Mouse (Mus musculus) hindbrain, postnatal 0 days (tissue): ENCODE measurements at regions not wholly inside any gene's neighbourhood (a gene's known extent, or its start where the extent isn't known, plus 50 kb on each side); places are given as distances from the start of the nearest gene placed in this dataset.

Experiments
- ATAC-seq: fragments of 200-750 bp; cut with Nextera tagmentation; 2 replicates; pipeline ENCODE4 v1.8.0; 2017; ENCODE audit warnings: mild to moderate bottlenecking, moderate TSS enrichment, moderate library complexity
- DNase-seq: peaks from one replicate; pipeline ENCODE4 v3.0.0-alpha.2; 2015; ENCODE audit warnings: low spot score
- H3K27ac ChIP-seq: fragments of 300-500 bp; sonication (generic); 2 replicates; pipeline ENCODE4 v1.5.1; 2014; ENCODE audit warnings: mild to moderate bottlenecking
- H3K27me3 ChIP-seq: fragments of 300-500 bp; sonication (generic); 2 replicates; pipeline ENCODE4 v1.6.1; 2014; ENCODE audit warnings: low read length, mixed read lengths; ENCODE audit not compliant: insufficient read depth
- H3K36me3 ChIP-seq: fragments of 300-500 bp; sonication (generic); 2 replicates; pipeline ENCODE4 v1.6.1; 2014; ENCODE audit warnings: low read length, mixed read lengths; ENCODE audit not compliant: insufficient read depth
- H3K4me1 ChIP-seq: fragments of 300-500 bp; sonication (generic); 2 replicates; pipeline ENCODE4 v1.6.1; 2014; ENCODE audit warnings: antibody characterized with exemption, low read length, mixed read lengths; ENCODE audit not compliant: insufficient read depth
- H3K4me2 ChIP-seq: fragments of 300-500 bp; sonication (generic); 2 replicates; pipeline ENCODE4 v1.6.1; 2014; ENCODE audit warnings: low read depth, mild to moderate bottlenecking, low read length, moderate library complexity, mixed read lengths
- H3K4me3 ChIP-seq: fragments of 300-500 bp; sonication (generic); 2 replicates; pipeline ENCODE4 v1.5.1; 2014; ENCODE audit warnings: low read length
- H3K9ac ChIP-seq: fragments of 300-500 bp; sonication (generic); replicated peaks from 2 replicates; pipeline ENCODE4 v1.6.1; 2014; ENCODE audit warnings: mild to moderate bottlenecking, low read length, moderate library complexity, mixed read lengths
- H3K9me3 ChIP-seq: fragments of 300-500 bp; sonication (generic); 2 replicates; pipeline ENCODE4 v1.6.1; 2016; ENCODE audit warnings: low read length, mixed read lengths
- CTCF ChIP-seq: IDR thresholded peaks from 2 replicates; pipeline ENCODE4 v1.5.1; 2016; ENCODE audit warnings: antibody characterized with exemption, control low read depth, low read depth
- WGBS: fragments of 180-500 bp; shearing (Covaris S2); extraction: QIAGEN DNeasy Blood & Tissue Kit; methylation state at CpG from one replicate; pipeline ENCODE4 v1.1.7; 2014; 5-methylcytosine and 5-hydroxymethylcytosine counted together

DNA sequence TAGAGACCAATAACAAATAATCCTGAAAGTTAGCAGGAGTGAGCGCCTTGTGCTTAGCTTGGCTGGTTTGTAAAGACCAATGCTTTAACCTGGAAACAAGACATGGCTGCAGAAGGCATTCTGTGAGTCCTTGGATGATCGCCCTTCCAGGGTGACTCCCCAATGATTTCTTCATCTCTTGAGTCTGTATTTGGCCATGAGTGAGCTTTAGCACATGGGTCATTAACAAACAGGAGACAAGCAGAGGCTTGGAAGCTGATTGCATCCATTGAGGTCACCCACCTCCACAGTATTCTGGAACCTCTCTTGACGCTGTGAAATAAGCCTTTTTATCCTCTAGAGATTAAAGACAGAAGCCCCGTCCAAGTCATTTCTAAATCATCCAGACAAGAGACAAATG lies 57.1 kb upstream of the Mast4 start:
- Histone ChIP-seq H3K27ac (no peak overlapping the region), H3K4me3 (no peak overlapping the region), H3K27me3 (no peaks in the 10 kb centered on the region), H3K4me1 (no peaks in the 10 kb centered on the region), H3K9ac (no peak overlapping the region), H3K9me3 (no peaks in the 10 kb centered on the region), H3K36me3 (no peaks in the 10 kb centered on the region), H3K4me2 (no peak overlapping the region)
- TF ChIP-seq CTCF, result no peak
- ATAC-seq (no peak), DNase-seq (no peak)
- WGBS, result 82% methylated on average over 4 of the region's 4 CpGs

- no peaks in the 10 kb centered on the region for H3K27me3 ChIP-seq
- ATAC-seq, result no peak
- H3K36me3 ChIP-seq, result no peaks in the 10 kb centered on the region
- no peaks in the 10 kb centered on the region for H3K9me3 ChIP-seq
- no peak overlapping the region for H3K27ac ChIP-seq
- no peak overlapping the region for H3K4me2 ChIP-seq
- DNase-seq, result no peak
- TF ChIP-seq CTCF, result no peak
- H3K9ac ChIP-seq, result no peak overlapping the region
- 94% methylated on average over 3 of the region's 3 CpGs for WGBS
- no peak overlapping the region for H3K4me3 ChIP-seq
- no peaks in the 10 kb centered on the region for H3K4me1 ChIP-seq
These were observed 56.7 kb upstream of the Mast4 start for GRCm38 (mm10) chr13:103390991-103391390.

- ATAC-seq, result no peak
- no peaks in the 10 kb centered on the region for H3K36me3 ChIP-seq
These were observed 52.7 kb upstream of the Mast4 start for GRCm38 (mm10) chr13:103386948-103387347.

More at GRCm38 (mm10) chr13:103386948-103387347, 52.7 kb upstream of the Mast4 start:
- H3K27ac ChIP-seq, result no peak overlapping the region
- H3K9me3 ChIP-seq, result no peaks in the 10 kb centered on the region
- no peaks in the 10 kb centered on the region for H3K4me1 ChIP-seq
- H3K27me3 ChIP-seq, result no peaks in the 10 kb centered on the region
- H3K4me2 ChIP-seq, result no peak overlapping the region
- no peak for TF ChIP-seq CTCF
- no peak overlapping the region for H3K4me3 ChIP-seq
- WGBS, result 95% methylated on average over 5 of the region's 5 CpGs
- DNase-seq, result no peak
- H3K9ac ChIP-seq, result no peak overlapping the region
